Comparison of ENCODE assay signal across 25 mouse cellular contexts in the genomic region with DNA sequence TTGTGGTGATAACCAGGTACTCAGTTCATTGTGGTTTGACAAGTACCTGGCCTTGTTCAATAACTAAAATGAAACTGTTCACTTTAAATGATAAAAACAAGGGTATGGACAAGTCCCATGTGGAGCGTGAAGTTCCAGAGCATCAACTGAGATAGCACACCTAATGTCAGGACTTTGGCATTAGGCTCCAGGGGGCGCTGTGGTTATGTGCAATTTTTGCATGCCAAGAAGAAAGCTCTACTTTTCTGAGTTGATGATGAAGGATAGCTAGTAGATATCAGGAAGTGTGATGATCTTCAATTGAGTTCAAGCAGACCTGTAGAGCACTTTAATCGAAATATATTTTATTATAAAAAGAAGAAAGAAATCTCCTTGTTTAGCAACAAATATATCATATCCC. TPM values are rescaled to one million over a fixed set of nuclear protein-coding genes. Genes with fewer than 3 reads are reported as not detected.
DNase-seq lines count a peak whose midpoint lies in the region; ATAC-seq and TF ChIP-seq lines count a peak whose summit lies in the region.
"Had no signal": no experiment of that assay in that cellular context is flagged by ENCODE, and none has a peak within 500 bp of the region (broad histone marks: within the 10 kb centered on the region; RNA-seq: fewer than 3 reads in every experiment).

No protein-coding gene starts in this region.

- no peak for TF ChIP-seq EP300 in MEL (IDR thresholded peaks at IDR 0.05; ENCODE audit: low read depth in 1 of 2, low read length in 2 of 2)

- H3K27ac ChIP-seq in MEL (ENCODE audit: control insufficient read depth, low read depth, low read length): no peak overlapping the region
- H3K27ac ChIP-seq in forebrain, embryonic 15.5 days (replicated peaks): no peak overlapping the region
- H3K27ac ChIP-seq: embryonic facial prominence, embryonic 15.5 days; forebrain, embryonic 10.5 days; hindbrain, embryonic 14.5 days; midbrain, embryonic 10.5 days had no signal

- no peak for ATAC-seq in forebrain, embryonic 15.5 days (replicated peaks)
- ATAC-seq: intestine, embryonic 16.5 days had no signal

- WGBS in forebrain, embryonic 15.5 days: 60% methylated on average over 3 of the region's 3 CpGs

- TF ChIP-seq POLR2A in MEL (IDR thresholded peaks at IDR 0.05; ENCODE audit: control insufficient read depth in 1 of 2, insufficient read depth in 1 of 2, low read depth in 1 of 2, low read length in 2 of 2, poor library complexity in 1 of 2): no peak

- peak; percentile 22 for TF ChIP-seq RAD21 in MEL (IDR thresholded peaks at IDR 0.05; ENCODE audit: low read depth, low read length)

- intact Hi-C loops in gastrocnemius, postnatal 36 days (cut with DNase I): no loop called here

- H3K79me2 ChIP-seq in MEL (ENCODE audit: control insufficient read depth, insufficient read depth, low read length, poor library complexity): no peaks in the 10 kb centered on the region

- no peaks in the 10 kb centered on the region for H3K27me3 ChIP-seq in MEL (ENCODE audit: control insufficient read depth in 1 of 2, insufficient read depth in 2 of 2, low read length in 2 of 2)
- H3K27me3 ChIP-seq in forebrain, embryonic 15.5 days: no peaks in the 10 kb centered on the region
- H3K27me3 ChIP-seq: embryonic facial prominence, embryonic 15.5 days; heart, embryonic 12.5 days had no signal

- no peaks in the 10 kb centered on the region for H3K4me1 ChIP-seq in MEL (ENCODE audit: control insufficient read depth in 1 of 2, insufficient read depth in 2 of 2, low read length in 2 of 2)
- H3K4me1 ChIP-seq in forebrain, embryonic 15.5 days: no peaks in the 10 kb centered on the region
- H3K4me1 ChIP-seq: embryonic facial prominence, embryonic 15.5 days; forebrain, embryonic 10.5 days; heart, embryonic 12.5 days; midbrain, embryonic 10.5 days had no signal

- peak; percentile 2 for DNase-seq in cerebellum, postnatal 10 days
- no peak for DNase-seq in cerebellum, adult 9-11 months
- DNase-seq in thymus, postnatal 4 days: peak; percentile 8
- no peak for DNase-seq in thymus, postnatal 14 days
- peak; percentile 14 for DNase-seq in MEL (ENCODE audit: low read depth, low spot score)
- peak; percentile 0 for DNase-seq in induced T-regulatory cell, adult 2 months (ENCODE audit: low read depth)
- DNase-seq in gastrocnemius, postnatal 36 days: no peak
- DNase-seq: embryo, embryonic 11 days; gastrocnemius, postnatal 14 days; left cerebral cortex, postnatal 4 days; lung, embryonic 14.5 days; lung, postnatal 4 days; thymus, postnatal 36 days had no signal

- H3K9ac ChIP-seq in MEL (ENCODE audit: control insufficient read depth, low read depth, low read length, poor library complexity, severe bottlenecking): no peak overlapping the region
- no peak overlapping the region for H3K9ac ChIP-seq in forebrain, embryonic 15.5 days (replicated peaks)
- H3K9ac ChIP-seq: embryonic facial prominence, embryonic 15.5 days; heart, embryonic 12.5 days; hindbrain, embryonic 14.5 days; lung, embryonic 14.5 days had no signal

- H3K4me3 ChIP-seq in MEL (ENCODE audit: control insufficient read depth in 1 of 2, insufficient read depth in 1 of 2, low read depth in 2 of 2, low read length in 2 of 2): no peak overlapping the region
- no peak overlapping the region for H3K4me3 ChIP-seq in forebrain, embryonic 15.5 days
- H3K4me3 ChIP-seq: embryonic facial prominence, embryonic 15.5 days; forebrain, embryonic 10.5 days; heart, embryonic 12.5 days; midbrain, embryonic 10.5 days had no signal

- TF ChIP-seq CTCF in MEL (IDR thresholded peaks at IDR 0.05 in 2 of 3, conservative IDR thresholded peaks at IDR 0.05 in 1 of 3; ENCODE audit: control insufficient read depth in 1 of 3, insufficient read depth in 1 of 3, low read depth in 2 of 3, low read length in 3 of 3, poor library complexity in 1 of 3, severe bottlenecking in 1 of 3): peak; percentile 16 to 34 (median 18); a peak in 5 of 6 replicates

- no peaks in the 10 kb centered on the region for H3K9me3 ChIP-seq in MEL (replicated peaks; ENCODE audit: insufficient read depth, low read length)
- H3K9me3 ChIP-seq in forebrain, embryonic 15.5 days: 0 out of 2 replicates have a peak, but pooled peaks cover 6% of the 10 kb centered on the region
- H3K9me3 ChIP-seq: embryonic facial prominence, embryonic 15.5 days had no signal

- H3K36me3 ChIP-seq in MEL (ENCODE audit: control insufficient read depth in 1 of 2, insufficient read depth in 2 of 2, low read length in 2 of 2): no peaks in the 10 kb centered on the region
- no peaks in the 10 kb centered on the region for H3K36me3 ChIP-seq in forebrain, embryonic 15.5 days
- H3K36me3 ChIP-seq: embryonic facial prominence, embryonic 15.5 days; forebrain, embryonic 10.5 days; heart, embryonic 12.5 days; midbrain, embryonic 10.5 days had no signal

- H3K4me2 ChIP-seq in forebrain, embryonic 15.5 days (replicated peaks): no peak overlapping the region
- H3K4me2 ChIP-seq: embryonic facial prominence, embryonic 15.5 days; heart, embryonic 12.5 days; hindbrain, embryonic 14.5 days; liver, embryonic 11.5 days; lung, embryonic 14.5 days had no signal

TF ChIP-seq in MEL, 35 proteins besides CTCF, POLR2A, EP300 and RAD21:
- no peak for TF ChIP-seq JUND (IDR thresholded peaks at IDR 0.05; ENCODE audit: low read depth, low read length)
- TF ChIP-seq SMC3 (IDR thresholded peaks at IDR 0.05; ENCODE audit: low read depth, low read length): 0 out of 2 replicates have a peak, but pooled peaks have one; percentile 21
- TF ChIP-seq ZKSCAN1 (IDR thresholded peaks at IDR 0.05; ENCODE audit: low read depth, low read length): no peak

RNA-seq across cellular contexts. Expression of a gene that starts 4.5 kb away (rescaled TPM):
- not detected in 2 replicates for total RNA-seq in MEL (2012; rRNA removed)
- not detected for polyA plus RNA-seq in MEL (2012; ENCODE audit: insufficient read depth in 1 of 2, insufficient read length in 2 of 2, low read depth in 1 of 2, low replicate concordance in 2 of 2, missing spikeins in 1 of 2)
- total RNA-seq in gastrocnemius, postnatal 36 days (2021): not detected
- not detected in 2 replicates for polyA plus RNA-seq in forebrain, embryonic 15.5 days (2015; fragmentation: Nextera tagmentation; extraction: Ambion mirVana)
- total RNA-seq: adrenal gland, postnatal 36 days; gastrocnemius, postnatal 14 days; heart, postnatal 25 days; left cerebral cortex, postnatal 4 days had no signal
- polyA plus RNA-seq: embryonic facial prominence, embryonic 15.5 days; forebrain, embryonic 10.5 days; heart, embryonic 12.5 days; hindbrain, embryonic 14.5 days; intestine, embryonic 16.5 days; large intestine, adult 2 months; liver, embryonic 11.5 days; lung, embryonic 14.5 days; midbrain, embryonic 10.5 days; neural tube, embryonic 14.5 days had no signal

RNA-seq across cellular contexts. Expression of a gene that starts 47.9 kb away (rescaled TPM):
- total RNA-seq in MEL (2012; rRNA removed): not detected in 2 replicates
- not detected for polyA plus RNA-seq in MEL (2012; ENCODE audit: insufficient read depth in 1 of 2, insufficient read length in 2 of 2, low read depth in 1 of 2, low replicate concordance in 2 of 2, missing spikeins in 1 of 2)
- total RNA-seq in gastrocnemius, postnatal 36 days (2021): not detected
- polyA plus RNA-seq in forebrain, embryonic 15.5 days (2015; fragmentation: Nextera tagmentation; extraction: Ambion mirVana): not detected in 2 replicates
- total RNA-seq: adrenal gland, postnatal 36 days; gastrocnemius, postnatal 14 days; heart, postnatal 25 days; left cerebral cortex, postnatal 4 days had no signal
- polyA plus RNA-seq: forebrain, embryonic 10.5 days; heart, embryonic 12.5 days; hindbrain, embryonic 14.5 days; intestine, embryonic 16.5 days; large intestine, adult 2 months; liver, embryonic 11.5 days; lung, embryonic 14.5 days; midbrain, embryonic 10.5 days; neural tube, embryonic 14.5 days had no signal

RNA-seq across cellular contexts. Expression of a gene that starts 50.6 kb away (rescaled TPM):
- not detected in 2 replicates for total RNA-seq in MEL (2012; rRNA removed)
- not detected for polyA plus RNA-seq in MEL (2012; ENCODE audit: insufficient read depth in 1 of 2, insufficient read length in 2 of 2, low read depth in 1 of 2, low replicate concordance in 2 of 2, missing spikeins in 1 of 2)
- total RNA-seq in gastrocnemius, postnatal 36 days (2021): not detected
- not detected in 2 replicates for polyA plus RNA-seq in forebrain, embryonic 15.5 days (2015; fragmentation: Nextera tagmentation; extraction: Ambion mirVana)
- total RNA-seq: adrenal gland, postnatal 36 days; gastrocnemius, postnatal 14 days; heart, postnatal 25 days; left cerebral cortex, postnatal 4 days had no signal
- polyA plus RNA-seq: embryonic facial prominence, embryonic 15.5 days; forebrain, embryonic 10.5 days; heart, embryonic 12.5 days; hindbrain, embryonic 14.5 days; intestine, embryonic 16.5 days; large intestine, adult 2 months; liver, embryonic 11.5 days; lung, embryonic 14.5 days; midbrain, embryonic 10.5 days; neural tube, embryonic 14.5 days had no signal

RNA-seq across cellular contexts. Expression of a gene that starts 54.1 kb away (rescaled TPM):
- not detected in 2 replicates for total RNA-seq in MEL (2012; rRNA removed)
- not detected for polyA plus RNA-seq in MEL (2012; ENCODE audit: insufficient read depth in 1 of 2, insufficient read length in 2 of 2, low read depth in 1 of 2, low replicate concordance in 2 of 2, missing spikeins in 1 of 2)
- not detected for total RNA-seq in gastrocnemius, postnatal 36 days (2021)
- polyA plus RNA-seq in forebrain, embryonic 15.5 days (2015; fragmentation: Nextera tagmentation; extraction: Ambion mirVana): not detected in 2 replicates
- total RNA-seq: adrenal gland, postnatal 36 days; gastrocnemius, postnatal 14 days; heart, postnatal 25 days; left cerebral cortex, postnatal 4 days had no signal
- polyA plus RNA-seq: forebrain, embryonic 10.5 days; heart, embryonic 12.5 days; hindbrain, embryonic 14.5 days; intestine, embryonic 16.5 days; large intestine, adult 2 months; liver, embryonic 11.5 days; lung, embryonic 14.5 days; midbrain, embryonic 10.5 days; neural tube, embryonic 14.5 days had no signal

Comparison
In these comparisons a context has a peak if more than half of its experiments do, and no peak if none do; other contexts are left out.
1. DNase-seq: peak in cerebellum, postnatal 10 days (2 of 2), thymus, postnatal 4 days (single experiment), MEL (single experiment) and induced T-regulatory cell, adult 2 months (single experiment); none in cerebellum, adult 9-11 months (single experiment), thymus, postnatal 14 days (single experiment) and gastrocnemius, postnatal 36 days (0 of 2).